Mouse (Mus musculus): ENCODE measurements around the gene Ppip5k1. TPM values are rescaled to one million over a fixed set of nuclear protein-coding genes. Genes with fewer than 3 reads are reported as not detected.

Ppip5k1 gene
- polyA plus RNA-seq, 1 experiment: 1.9 TPM

GRCm38 (mm10) chr2:121358381-121358780 lies 3.2 kb upstream of the Ppip5k1 start:
- Histone ChIP-seq H3K36me3 (replicated peaks; ENCODE audit: low read length) (no peaks in the 10 kb centered on the region), H3K4me1 (peaks cover 50% of the 10 kb centered on the region), H3K27me3 (replicated peaks) (peaks cover 63% of the 10 kb centered on the region), H3K4me3 (replicated peaks) (peak overlapping the region; percentile 80), H3K9me3 (no peaks in the 10 kb centered on the region)
- TF ChIP-seq GATA1 (IDR thresholded peaks at IDR 0.05; ENCODE audit: borderline replicate concordance, low read length) (no peak), FLI1 (IDR thresholded peaks at IDR 0.05; ENCODE audit: low read length) (no peak)

GRCm38 (mm10) chr2:121357961-121358360 lies 2.8 kb upstream of the Ppip5k1 start:
- peaks cover 61% of the 10 kb centered on the region for H3K27me3 ChIP-seq (replicated peaks)
- peaks cover 55% of the 10 kb centered on the region for H3K4me1 ChIP-seq
- peak overlapping the region; percentile 44 for H3K4me3 ChIP-seq (replicated peaks)
- no peaks in the 10 kb centered on the region for H3K9me3 ChIP-seq
- no peaks in the 10 kb centered on the region for H3K36me3 ChIP-seq (replicated peaks; ENCODE audit: low read length)
- TF ChIP-seq FLI1 (IDR thresholded peaks at IDR 0.05; ENCODE audit: low read length) (no peak), GATA1 (IDR thresholded peaks at IDR 0.05; ENCODE audit: borderline replicate concordance, low read length) (no peak)

GRCm38 (mm10) chr2:121357494-121357893 lies 2.3 kb upstream of the Ppip5k1 start, which contains the start of gene Ckmt1:
Ckmt1 (plus strand) TSS chr2:121357714.
- peaks cover 57% of the 10 kb centered on the region for H3K27me3 ChIP-seq (replicated peaks)
- peak within 1 kb of the TSS; percentile 80 for H3K4me3 ChIP-seq (replicated peaks)
- H3K4me1 ChIP-seq: peaks cover 55% of the 10 kb centered on the region
- H3K36me3 ChIP-seq (replicated peaks; ENCODE audit: low read length): no peaks in the 10 kb centered on the region
- no peaks in the 10 kb centered on the region for H3K9me3 ChIP-seq
- TF ChIP-seq GATA1 (IDR thresholded peaks at IDR 0.05; ENCODE audit: borderline replicate concordance, low read length) (no peak), FLI1 (IDR thresholded peaks at IDR 0.05; ENCODE audit: low read length) (no peak)

GRCm38 (mm10) chr2:121354378-121354777 lies 818 bp downstream of the Ppip5k1 start:
- Histone ChIP-seq H3K9me3 (no peaks in the 10 kb centered on the region), H3K27me3 (replicated peaks) (peaks cover 29% of the 10 kb centered on the region)
- TF ChIP-seq GATA1 (IDR thresholded peaks at IDR 0.05; ENCODE audit: borderline replicate concordance, low read length): no peak
- TF ChIP-seq FLI1 (IDR thresholded peaks at IDR 0.05; ENCODE audit: low read length): no peak

GRCm38 (mm10) chr2:121353156-121353555 lies 2.0 kb downstream of the Ppip5k1 start:
- H3K9me3 ChIP-seq: no peaks in the 10 kb centered on the region
- H3K4me1 ChIP-seq: peaks cover 51% of the 10 kb centered on the region
- H3K27me3 ChIP-seq (replicated peaks): peaks cover 18% of the 10 kb centered on the region
- peak overlapping the region; percentile 80 for H3K4me3 ChIP-seq (replicated peaks)
- H3K36me3 ChIP-seq (replicated peaks; ENCODE audit: low read length): peaks cover 20% of the 10 kb centered on the region
- TF ChIP-seq GATA1 (IDR thresholded peaks at IDR 0.05; ENCODE audit: borderline replicate concordance, low read length): no peak
- no peak for TF ChIP-seq FLI1 (IDR thresholded peaks at IDR 0.05; ENCODE audit: low read length)

More at GRCm38 (mm10) chr2:121354378-121354777, 818 bp downstream of the Ppip5k1 start:
- Histone ChIP-seq H3K4me1 (peaks cover 61% of the 10 kb centered on the region), H3K4me3 (replicated peaks) (peak overlapping the region; percentile 95), H3K36me3 (replicated peaks; ENCODE audit: low read length) (peaks cover 9% of the 10 kb centered on the region)

- no peaks in the 10 kb centered on the region for H3K4me1 ChIP-seq
- H3K36me3 ChIP-seq (replicated peaks; ENCODE audit: low read length): peaks cover 58% of the 10 kb centered on the region
- no peak overlapping the region for H3K4me3 ChIP-seq (replicated peaks)
- no peaks in the 10 kb centered on the region for H3K9me3 ChIP-seq
- no peaks in the 10 kb centered on the region for H3K27me3 ChIP-seq (replicated peaks)
- no peak for TF ChIP-seq FLI1 (IDR thresholded peaks at IDR 0.05; ENCODE audit: low read length)
- no peak for TF ChIP-seq GATA1 (IDR thresholded peaks at IDR 0.05; ENCODE audit: borderline replicate concordance, low read length)
Measured at GRCm38 (mm10) chr2:121339057-121339456, 16.1 kb downstream of the Ppip5k1 start.

GRCm38 (mm10) chr2:121329492-121329891 lies 25.7 kb downstream of the Ppip5k1 start:
- no peaks in the 10 kb centered on the region for H3K9me3 ChIP-seq
- H3K4me3 ChIP-seq (replicated peaks): no peak overlapping the region
- H3K36me3 ChIP-seq (replicated peaks; ENCODE audit: low read length): peaks cover 39% of the 10 kb centered on the region
- peaks cover 2% of the 10 kb centered on the region for H3K27me3 ChIP-seq (replicated peaks)
- no peaks in the 10 kb centered on the region for H3K4me1 ChIP-seq
- TF ChIP-seq GATA1 (IDR thresholded peaks at IDR 0.05; ENCODE audit: borderline replicate concordance, low read length) (no peak), FLI1 (IDR thresholded peaks at IDR 0.05; ENCODE audit: low read length) (no peak)

GRCm38 (mm10) chr2:121323693-121324470 lies 31.3 kb downstream of the Ppip5k1 start:
- Histone ChIP-seq H3K4me3 (replicated peaks) (no peak overlapping the region), H3K27me3 (replicated peaks) (peaks cover 7% of the 10 kb centered on the region), H3K4me1 (no peaks in the 10 kb centered on the region; the same call in 1 of the 2 replicates), H3K9me3 (no peaks in the 10 kb centered on the region), H3K36me3 (replicated peaks; ENCODE audit: low read length) (peaks cover 24% of the 10 kb centered on the region)
- TF ChIP-seq FLI1 (IDR thresholded peaks at IDR 0.05; ENCODE audit: low read length) (no peak), GATA1 (IDR thresholded peaks at IDR 0.05; ENCODE audit: borderline replicate concordance, low read length) (no peak)

GRCm38 (mm10) chr2:121323041-121323440 lies 32.2 kb downstream of the Ppip5k1 start:
- Histone ChIP-seq H3K27me3 (replicated peaks) (peaks cover 7% of the 10 kb centered on the region), H3K9me3 (no peaks in the 10 kb centered on the region), H3K4me1 (no peaks in the 10 kb centered on the region; the same call in 1 of the 2 replicates), H3K36me3 (replicated peaks; ENCODE audit: low read length) (peaks cover 24% of the 10 kb centered on the region), H3K4me3 (replicated peaks) (no peak overlapping the region)
- TF ChIP-seq GATA1 (IDR thresholded peaks at IDR 0.05; ENCODE audit: borderline replicate concordance, low read length) (no peak), FLI1 (IDR thresholded peaks at IDR 0.05; ENCODE audit: low read length) (no peak)

GRCm38 (mm10) chr2:121316278-121316677 lies 38.9 kb downstream of the Ppip5k1 start:
- peaks cover 15% of the 10 kb centered on the region for H3K36me3 ChIP-seq (replicated peaks; ENCODE audit: low read length)
- H3K4me3 ChIP-seq (replicated peaks): no peak overlapping the region
- H3K9me3 ChIP-seq: no peaks in the 10 kb centered on the region
- H3K27me3 ChIP-seq (replicated peaks): no peaks in the 10 kb centered on the region
- no peak for TF ChIP-seq FLI1 (IDR thresholded peaks at IDR 0.05; ENCODE audit: low read length)
- no peak for TF ChIP-seq GATA1 (IDR thresholded peaks at IDR 0.05; ENCODE audit: borderline replicate concordance, low read length)
- H3K4me1 ChIP-seq: no peaks in the 10 kb centered on the region
